Mouse (Mus musculus) CD4-positive, CD25-positive, alpha-beta regulatory T cell (primary cell): ENCODE data around the gene Aqp8. TPM values are rescaled to one million over a fixed set of nuclear protein-coding genes. Genes with fewer than 3 reads are reported as not detected.

Experiments used
- polyA plus RNA-seq: library from polyadenylated mRNA; unstranded; fragments of 100-300 nt; shearing (Covaris generic); gene quantifications from one replicate; pipeline ENCODE4 v1.2.1, GENCODE M21; 2017

Aqp8 gene
- polyA plus RNA-seq = 0.16 TPM

DNA sequence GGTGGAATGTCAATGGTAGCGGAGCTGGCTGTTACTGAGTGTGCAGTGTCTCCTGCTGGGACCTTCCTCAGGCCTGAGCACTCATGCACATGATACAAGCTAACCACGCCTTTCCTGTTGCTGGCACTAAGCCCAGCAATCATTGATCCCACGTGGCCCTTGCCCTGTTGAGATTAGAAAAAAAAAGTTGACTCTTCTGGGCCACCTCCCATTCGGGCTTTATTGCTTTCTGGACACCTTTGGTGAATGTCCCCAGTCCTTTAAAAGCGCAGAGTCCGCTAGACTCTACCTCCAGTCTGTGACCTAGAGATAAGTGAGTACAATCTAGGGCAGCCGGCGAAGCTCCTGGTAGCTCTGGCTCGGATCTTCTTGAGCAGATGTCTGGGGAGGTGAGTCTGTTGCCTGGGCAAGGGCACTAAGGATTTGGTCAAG lies at the start of gene Aqp8:
Gene Aqp8 (plus strand): TSS at position 222 of the 432 bp plus-strand sequence.

DNA sequence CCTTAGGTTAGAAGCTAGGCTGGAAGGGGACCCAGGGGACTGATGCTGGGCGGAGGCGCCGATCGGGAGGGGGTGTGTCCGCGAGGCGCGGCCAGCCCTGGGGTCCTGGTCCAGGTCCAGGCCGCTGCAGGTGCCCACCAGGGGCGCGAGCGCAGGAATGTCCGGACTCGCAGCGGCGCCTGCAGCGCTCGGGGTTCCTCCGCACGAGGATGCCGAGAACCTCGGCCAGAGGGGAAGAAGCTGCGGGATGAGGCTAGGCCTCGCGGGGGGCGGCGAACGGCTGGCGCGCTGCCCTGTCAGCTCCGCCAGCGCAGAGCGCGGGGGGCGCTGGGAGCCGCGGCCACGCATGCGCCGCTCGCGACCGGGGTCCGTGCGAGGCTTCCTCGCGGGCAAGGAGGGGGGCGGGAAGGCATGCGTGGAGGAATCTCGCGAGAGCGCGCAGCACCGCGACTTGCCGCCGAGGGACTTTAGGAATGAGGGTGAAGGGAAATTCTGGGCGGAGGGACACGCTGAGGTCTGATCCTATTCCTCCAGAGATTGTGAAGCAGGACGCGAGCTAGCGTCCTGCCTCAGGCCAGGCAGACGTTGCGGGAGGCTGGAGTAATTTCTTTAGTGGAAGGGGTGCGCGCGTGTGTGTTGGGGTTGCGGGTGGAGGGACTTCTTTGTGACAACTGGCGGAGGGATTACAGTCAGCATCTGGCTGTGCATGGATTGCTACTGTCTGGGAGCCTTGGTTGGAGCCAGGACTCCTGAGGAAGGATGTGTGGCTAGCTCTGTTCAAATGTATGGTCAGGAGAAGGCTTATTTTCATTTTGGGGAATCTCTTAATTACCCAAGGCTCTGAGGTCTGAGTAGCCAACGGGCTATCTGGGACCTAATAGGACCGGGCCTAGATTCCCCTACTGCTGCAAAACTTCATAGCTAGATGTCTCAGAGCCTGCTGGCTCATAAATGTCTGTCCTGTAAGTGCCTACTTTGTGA lies 38.4 kb downstream of the Aqp8 start, which contains the start of gene Zkscan2:
Gene Zkscan2 (minus strand): TSS at position 211 of the 981 bp plus-strand sequence.

Other genes with a start within 250 kb of the Aqp8 start
- 0.54 TPM for gene Slc5a11, start 247.5 kb upstream of the Aqp8 start, polyA plus RNA-seq
- 35.9 TPM for gene Lcmt1, start 92.5 kb upstream of the Aqp8 start, polyA plus RNA-seq
- 50.0 TPM for gene Arhgap17, start 92.4 kb upstream of the Aqp8 start, polyA plus RNA-seq
- gene Zkscan2, start 38.2 kb downstream of the Aqp8 start, polyA plus RNA-seq = not detected